Mouse (Mus musculus) hindbrain, embryonic 11.5 days (tissue): ENCODE results near the gene Eif2b4. TPM values are rescaled to one million over a fixed set of nuclear protein-coding genes. Genes with fewer than 3 reads are reported as not detected.

ENCODE experiments used
- ATAC-seq: fragments of 200-750 bp; cut with Nextera tagmentation; 2 replicates; pipeline ENCODE4 v1.8.0; 2017; ENCODE audit warnings: mild to moderate bottlenecking, moderate TSS enrichment, moderate library complexity; ENCODE audit not compliant: low FRiP score
- DNase-seq: peaks from one replicate; pipeline ENCODE4 v3.0.0-alpha.2; 2015; ENCODE audit warnings: low spot score
- H3K27ac ChIP-seq: fragments of 300-500 bp; sonication (generic); 2 replicates; pipeline ENCODE4 v1.5.1; 2014; ENCODE audit warnings: mild to moderate bottlenecking, low read depth, low read length
- H3K27me3 ChIP-seq: fragments of 300-500 bp; sonication (generic); 2 replicates; pipeline ENCODE4 v1.6.1; 2014; ENCODE audit warnings: mild to moderate bottlenecking, low read length, moderate library complexity, mixed read lengths; ENCODE audit not compliant: control insufficient read depth, insufficient read depth
- H3K36me3 ChIP-seq: fragments of 300-500 bp; sonication (generic); 2 replicates; pipeline ENCODE4 v1.6.1; 2014; ENCODE audit warnings: mild to moderate bottlenecking, low read length, moderate library complexity, mixed read lengths; ENCODE audit not compliant: control insufficient read depth, insufficient read depth
- H3K4me1 ChIP-seq: fragments of 300-500 bp; sonication (generic); replicated peaks from 2 replicates; pipeline ENCODE4 v1.6.1; 2014; ENCODE audit warnings: low read length, mixed read lengths; ENCODE audit not compliant: control insufficient read depth, insufficient read depth
- H3K4me2 ChIP-seq: fragments of 300-500 bp; sonication (generic); replicated peaks from 2 replicates; pipeline ENCODE4 v1.6.1; 2014; ENCODE audit warnings: mild to moderate bottlenecking, low read depth, low read length
- H3K4me3 ChIP-seq: fragments of 300-500 bp; sonication (generic); 2 replicates; pipeline ENCODE4 v1.5.1; 2014; ENCODE audit warnings: low read depth, low read length
- H3K9ac ChIP-seq: fragments of 300-500 bp; sonication (generic); 2 replicates; pipeline ENCODE4 v1.6.1; 2014; ENCODE audit warnings: low read depth, low read length
- H3K9me3 ChIP-seq: fragments of 300-500 bp; sonication (generic); 2 replicates; pipeline ENCODE4 v1.6.1; 2016; ENCODE audit warnings: low read length; ENCODE audit not compliant: control insufficient read depth
- WGBS: fragments of 180-500 bp; shearing (Covaris S2); extraction: QIAGEN DNeasy Blood & Tissue Kit; methylation state at CpG from one replicate; pipeline ENCODE4 v1.1.7; 2014; 5-methylcytosine and 5-hydroxymethylcytosine counted together
- polyA plus RNA-seq: library from polyadenylated mRNA; unstranded; fragments of >200 nt; fragmentation: Nextera tagmentation; extraction: Ambion mirVana; gene quantifications from 2 replicates; pipeline ENCODE4 v1.2.1, GENCODE M21; 2014

Gene Eif2b4
- polyA plus RNA-seq, 1 experiment from 2014 or later, result 66.5 TPM

- DNase-seq (no peak), ATAC-seq (no peak)
- WGBS, result 85% methylated on average over 3 of the region's 3 CpGs
- no peaks in the 10 kb centered on the region for H3K9me3 ChIP-seq
- H3K9ac ChIP-seq, result no peak overlapping the region
- H3K27ac ChIP-seq, result no peak overlapping the region
- H3K27me3 ChIP-seq, result no peaks in the 10 kb centered on the region
- no peak overlapping the region for H3K4me2 ChIP-seq
- peaks cover 3% of the 10 kb centered on the region; the same call in 1 of the 2 replicates for H3K4me1 ChIP-seq
- H3K36me3 ChIP-seq, result no peaks in the 10 kb centered on the region
- H3K4me3 ChIP-seq, result no peak overlapping the region
These were observed 41.5 kb downstream of the Eif2b4 start for GRCm38 (mm10) chr5:31151746-31152145.

- Histone ChIP-seq H3K9ac (no peak overlapping the region), H3K27me3 (no peaks in the 10 kb centered on the region), H3K4me3 (no peak overlapping the region), H3K4me2 (no peak overlapping the region), H3K36me3 (no peaks in the 10 kb centered on the region), H3K27ac (no peak overlapping the region), H3K9me3 (no peaks in the 10 kb centered on the region), H3K4me1 (peaks cover 3% of the 10 kb centered on the region; the same call in 1 of the 2 replicates)
- DNase-seq, result no peak
- no peak for ATAC-seq
- WGBS, result 94% methylated on average over 4 of the region's 4 CpGs
These were observed 43.4 kb downstream of the Eif2b4 start for GRCm38 (mm10) chr5:31149781-31150180.

- Histone ChIP-seq H3K4me2 (no peak overlapping the region), H3K27me3 (peaks cover 46% of the 10 kb centered on the region), H3K9me3 (no peaks in the 10 kb centered on the region), H3K4me3 (no peak overlapping the region), H3K9ac (no peak overlapping the region), H3K36me3 (no peaks in the 10 kb centered on the region), H3K27ac (no peak overlapping the region), H3K4me1 (peaks cover 10% of the 10 kb centered on the region)
- WGBS, result 17% methylated on average over 9 of the region's 9 CpGs
- no peak for ATAC-seq
- DNase-seq, result peak; percentile 38
These were observed 54.2 kb downstream of the Eif2b4 start for GRCm38 (mm10) chr5:31138968-31139425.

- Histone ChIP-seq H3K9ac (no peak within 1 kb of the TSS), H3K27ac (no peak within 1 kb of the TSS), H3K4me1 (peaks cover 10% of the 10 kb centered on the region), H3K9me3 (no peaks in the 10 kb centered on the region), H3K4me3 (peak within 1 kb of the TSS; percentile 31), H3K36me3 (no peaks in the 10 kb centered on the region), H3K27me3 (peaks cover 46% of the 10 kb centered on the region), H3K4me2 (peak within 1 kb of the TSS; percentile 33)
- WGBS, result 2% methylated on average over 51 of the region's 52 CpGs
- ATAC-seq (no peak), DNase-seq (peak; percentile 36)
These were observed 54.8 kb downstream of the Eif2b4 start, which contains the start of gene Ucn for GRCm38 (mm10) chr5:31138241-31138967. Ucn (minus strand) TSS chr5:31138829.

GRCm38 (mm10) chr5:31137658-31138057 lies 55.6 kb downstream of the Eif2b4 start:
- Histone ChIP-seq H3K27ac (no peak overlapping the region), H3K9ac (no peak overlapping the region), H3K4me2 (peak overlapping the region; percentile 33), H3K36me3 (no peaks in the 10 kb centered on the region), H3K4me3 (peak overlapping the region; percentile 31), H3K4me1 (peaks cover 10% of the 10 kb centered on the region), H3K9me3 (no peaks in the 10 kb centered on the region), H3K27me3 (peaks cover 46% of the 10 kb centered on the region)
- no peak for ATAC-seq
- under 1% methylated on average over 13 of the region's 13 CpGs for WGBS
- DNase-seq, result peak; percentile 34

Other genes starting within 250 kb of the Eif2b4 start
- gene Cgref1, start 247.8 kb downstream of the Eif2b4 start, polyA plus RNA-seq, result 6.9 and 7.6 TPM in 2 replicates
- 96.7 and 99.1 TPM in 2 replicates for gene Preb, start 233.1 kb downstream of the Eif2b4 start, polyA plus RNA-seq
- gene Tcf23, start 224.8 kb downstream of the Eif2b4 start, polyA plus RNA-seq, result not detected in 2 replicates
- gene Atraid, start 145.1 kb downstream of the Eif2b4 start, polyA plus RNA-seq, result 111 and 117 TPM in 2 replicates
- 6.3 and 7.6 TPM in 2 replicates for gene Slc5a6, start 144.5 kb downstream of the Eif2b4 start, polyA plus RNA-seq
- 19.7 and 19.8 TPM in 2 replicates for gene Cad, start 138.7 kb downstream of the Eif2b4 start, polyA plus RNA-seq
- gene Dnajc5g, start 87.1 kb downstream of the Eif2b4 start, polyA plus RNA-seq, result not detected in 2 replicates
- gene Slc30a3, start 85.2 kb downstream of the Eif2b4 start, polyA plus RNA-seq, result 8.4 and 9.2 TPM in 2 replicates
- 0.10 TPM in 1 of 2 replicates, not detected in the other for gene Trim54, start 76.7 kb downstream of the Eif2b4 start, polyA plus RNA-seq
- not detected in 2 replicates for gene Ucn, start 54.6 kb downstream of the Eif2b4 start, polyA plus RNA-seq
- gene Mpv17, start 39.2 kb downstream of the Eif2b4 start, polyA plus RNA-seq, result 49.9 and 57.1 TPM in 2 replicates
- gene Gm29609, start 13.5 kb downstream of the Eif2b4 start, polyA plus RNA-seq, result 0.46 and 1.4 TPM in 2 replicates
- gene Gtf3c2, start 13.3 kb downstream of the Eif2b4 start, polyA plus RNA-seq, result 66.4 and 72.6 TPM in 2 replicates
- 133 and 146 TPM in 2 replicates for gene Snx17, start 203 bp downstream of the Eif2b4 start, polyA plus RNA-seq
- gene Zfp513, start 8.9 kb upstream of the Eif2b4 start, polyA plus RNA-seq, result 4.9 and 5.7 TPM in 2 replicates
- 148 and 156 TPM in 2 replicates for gene Ppm1g, start 27.3 kb upstream of the Eif2b4 start, polyA plus RNA-seq
- gene Nrbp1, start 47.4 kb upstream of the Eif2b4 start, polyA plus RNA-seq, result 141 and 148 TPM in 2 replicates
- 0.50 and 0.80 TPM in 2 replicates for gene Gm9970, start 47.8 kb upstream of the Eif2b4 start, polyA plus RNA-seq
- 3.4 and 5.6 TPM in 2 replicates for gene Krtcap3, start 58.3 kb upstream of the Eif2b4 start, polyA plus RNA-seq
- gene Ift172, start 97.7 kb upstream of the Eif2b4 start, polyA plus RNA-seq, result 28.8 and 30.8 TPM in 2 replicates
- gene Fndc4, start 102.7 kb upstream of the Eif2b4 start, polyA plus RNA-seq, result 46.7 and 50.6 TPM in 2 replicates
- not detected in 2 replicates for gene Gckr, start 104.0 kb upstream of the Eif2b4 start, polyA plus RNA-seq